Mouse (Mus musculus) thymus, adult 2 months (tissue): ENCODE measurements around the gene Rps29.

ENCODE experiments used
- CTCF ChIP-seq: fragments of 200-500 bp; IDR thresholded peaks from 2 replicates; pipeline ENCODE4 v1.5.1; 2012; ENCODE audit warnings: mild to moderate bottlenecking, control low read depth, low read length, moderate library complexity, borderline replicate concordance; ENCODE audit not compliant: control insufficient read depth, poor library complexity, insufficient read depth; ENCODE audit errors: extremely low read depth
- POLR2A ChIP-seq: fragments of 200-500 bp; IDR thresholded peaks from 2 replicates; pipeline ENCODE4 v1.6.1; 2012; ENCODE audit warnings: mild to moderate bottlenecking, low read length, control low read depth, moderate library complexity; ENCODE audit not compliant: control insufficient read depth, poor library complexity, insufficient read depth; ENCODE audit errors: extremely low read depth

DNA sequence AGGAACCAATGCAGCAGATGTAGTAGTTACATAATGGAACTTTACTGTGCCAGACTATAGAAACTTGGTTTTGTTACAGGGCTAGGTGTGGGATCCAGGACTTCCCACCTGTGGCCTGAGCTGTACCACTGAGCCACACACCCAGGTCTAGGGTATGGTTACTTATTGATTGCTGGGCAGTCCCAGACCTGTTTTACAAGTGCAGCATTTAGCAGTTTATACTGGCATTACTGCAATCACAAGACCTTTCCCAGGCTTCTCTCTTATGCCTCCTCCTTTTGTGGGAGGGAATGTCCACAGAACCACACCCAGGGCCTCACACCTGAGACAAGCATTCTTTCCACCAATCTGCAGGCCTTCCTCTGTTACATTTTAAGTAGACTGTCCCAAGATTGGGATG lies 40.0 kb upstream of the Rps29 start:
- no peak for TF ChIP-seq CTCF
- TF ChIP-seq POLR2A: no peak
